Mouse (Mus musculus) heart, adult 2 months (tissue): ENCODE data around the gene Ankrd13a. TPM values are rescaled to one million over a fixed set of nuclear protein-coding genes. Genes with fewer than 3 reads are reported as not detected.

Experiments used
- DNase-seq, 2 experiments: peaks; one replicate each; pipeline ENCODE4 v3.0.0; 2021
- H3K27ac ChIP-seq: fragments of 200-600 bp; 2 replicates; pipeline ENCODE4 v1.8.1; 2022
- H3K27me3 ChIP-seq: fragments of 200-500 bp; 2 replicates; pipeline ENCODE4 v1.6.1; 2012; ENCODE audit warnings: mild to moderate bottlenecking, low read length, inconsistent platforms, mixed read lengths; ENCODE audit not compliant: control insufficient read depth, insufficient read depth
- H3K36me3 ChIP-seq: fragments of 200-500 bp; 2 replicates; pipeline ENCODE4 v1.6.1; 2012; ENCODE audit warnings: low read length, inconsistent platforms; ENCODE audit not compliant: control insufficient read depth, insufficient read depth
- H3K4me1 ChIP-seq: fragments of 200-500 bp; 2 replicates; pipeline ENCODE4 v1.6.1; 2011; ENCODE audit warnings: low read length; ENCODE audit not compliant: control insufficient read depth, insufficient read depth
- H3K4me3 ChIP-seq: fragments of 200-600 bp; 2 replicates; pipeline ENCODE4 v1.8.1; 2022
- H3K79me2 ChIP-seq: fragments of 200-500 bp; replicated peaks from 2 replicates; pipeline ENCODE4 v1.6.1; 2012; ENCODE audit warnings: mild to moderate bottlenecking, inconsistent platforms, low read length, moderate library complexity, mixed read lengths; ENCODE audit not compliant: control insufficient read depth, insufficient read depth
- H3K9ac ChIP-seq: fragments of 200-500 bp; 2 replicates; pipeline ENCODE4 v1.6.1; 2012; ENCODE audit warnings: low read depth, mild to moderate bottlenecking, control low read depth, inconsistent platforms, low read length, mixed read lengths
- CTCF ChIP-seq: fragments of 200-600 bp; IDR thresholded peaks from 2 replicates; pipeline ENCODE4 v1.8.1; 2022; ENCODE audit warnings: antibody characterized with exemption, mild to moderate bottlenecking, moderate library complexity
- EP300 ChIP-seq: fragments of 200-500 bp; IDR thresholded peaks from 2 replicates; pipeline ENCODE4 v1.6.1; 2011; ENCODE audit warnings: low read depth, low read length, control low read depth; ENCODE audit not compliant: insufficient read depth
- POLR2A ChIP-seq: fragments of 200-500 bp; IDR thresholded peaks from 2 replicates; pipeline ENCODE4 v1.6.1; 2011; ENCODE audit warnings: mild to moderate bottlenecking, low read depth, low read length, control low read depth; ENCODE audit not compliant: insufficient read depth
- WGBS: fragments of 180-500 bp; shearing (Covaris S2); methylation state at CpG from one replicate; pipeline ENCODE4 v1.1.7; 2018; 5-methylcytosine and 5-hydroxymethylcytosine counted together
- intact Hi-C: fragments of 180-260 bp; cut with DNase I; formaldehyde crosslinking; loops from one replicate; pipeline ENCODE4 v1.15.1; 2025
- polyA plus RNA-seq: library from polyadenylated mRNA; depleted of rRNA; stranded (reverse); fragments of >200 nt; gene quantifications from 2 replicates; pipeline ENCODE4 v1.2.3, GENCODE M21; 2012
- total RNA-seq, 2 experiments: library from RNA; stranded (reverse); gene quantifications; 2 replicates each; pipeline ENCODE4 v1.2.3; 2021

The Ankrd13a gene
- total and polyA plus RNA-seq, 3 experiments: 21.3 to 32.9 (median 31.4) TPM

- no peak for TF ChIP-seq POLR2A
- TF ChIP-seq EP300: no peak
- no peak for TF ChIP-seq CTCF
- 92% methylated on average over 13 of the region's 13 CpGs for WGBS
- H3K27ac ChIP-seq: no peak overlapping the region
- DNase-seq: no peak
- H3K36me3 ChIP-seq: no peaks in the 10 kb centered on the region
- intact Hi-C loops: no loop called here
- H3K4me1 ChIP-seq: peaks cover 5% of the 10 kb centered on the region
- no peak overlapping the region for H3K4me3 ChIP-seq
- H3K27me3 ChIP-seq: no peaks in the 10 kb centered on the region
- H3K9ac ChIP-seq: no peak overlapping the region
- H3K79me2 ChIP-seq: no peaks in the 10 kb centered on the region
Observed at GRCm38 (mm10) chr5:114803231-114803630, 28.8 kb downstream of the Ankrd13a start.

DNA sequence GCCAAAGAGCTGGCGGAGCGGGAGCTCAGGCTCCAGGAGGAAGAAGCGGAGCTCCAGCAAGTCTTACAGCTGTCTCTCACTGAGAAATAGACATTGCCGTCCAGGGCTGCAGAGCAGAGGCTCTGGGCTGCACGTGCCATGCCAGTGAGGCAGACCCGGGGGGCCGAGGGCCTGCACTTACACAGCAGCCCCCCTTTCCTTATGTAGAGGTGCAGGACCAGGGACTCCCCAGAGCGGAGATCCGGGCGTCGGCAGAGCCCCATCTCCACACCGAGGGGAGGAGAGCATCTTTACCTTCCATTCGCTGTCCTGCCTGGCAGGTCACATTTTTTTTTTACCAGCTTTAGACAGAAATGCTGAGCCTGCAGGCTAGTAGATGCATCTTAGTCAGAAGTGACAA is 29.9 kb downstream of the Ankrd13a start:
- H3K27ac ChIP-seq: no peak overlapping the region
- no peak overlapping the region for H3K9ac ChIP-seq
- H3K79me2 ChIP-seq: no peaks in the 10 kb centered on the region
- 93% methylated on average over 13 of the region's 13 CpGs for WGBS
- no peaks in the 10 kb centered on the region for H3K36me3 ChIP-seq
- H3K4me1 ChIP-seq: peaks cover 5% of the 10 kb centered on the region
- H3K27me3 ChIP-seq: no peaks in the 10 kb centered on the region
- intact Hi-C loops: no loop called here
- H3K4me3 ChIP-seq: no peak overlapping the region
- DNase-seq: no peak
- TF ChIP-seq POLR2A (no peak), CTCF (no peak), EP300 (no peak)

- TF ChIP-seq EP300 (0 out of 2 replicates have a peak, but pooled peaks have one; percentile 27), POLR2A (no peak), CTCF (peak; percentile 76)
- Histone ChIP-seq H3K27me3 (no peaks in the 10 kb centered on the region), H3K36me3 (no peaks in the 10 kb centered on the region), H3K9ac (no peak overlapping the region), H3K79me2 (no peaks in the 10 kb centered on the region), H3K4me3 (peak overlapping the region; percentile 35; the same call in 1 of the 2 replicates), H3K4me1 (peaks cover 5% of the 10 kb centered on the region), H3K27ac (peak overlapping the region; percentile 84)
- 39% methylated on average over 3 of the region's 3 CpGs for WGBS
- peak; percentile 62 to 69 for DNase-seq
- intact Hi-C loops: loop anchor here (1.0 to 5.0 kb wide), 2 partner anchors 31 to 98 kb away; partner anchors contain the start of genes Ankrd13a and Tchp
Observed at GRCm38 (mm10) chr5:114804958-114805357, 30.5 kb downstream of the Ankrd13a start.

GRCm38 (mm10) chr5:114805436-114806350 is 31.2 kb downstream of the Ankrd13a start:
- DNase-seq: peak; percentile 62 to 68
- peak overlapping the region; percentile 84 for H3K27ac ChIP-seq
- H3K27me3 ChIP-seq: no peaks in the 10 kb centered on the region
- no peaks in the 10 kb centered on the region for H3K36me3 ChIP-seq
- WGBS: 39% methylated on average over 15 of the region's 15 CpGs
- H3K79me2 ChIP-seq: no peaks in the 10 kb centered on the region
- TF ChIP-seq EP300: 0 out of 2 replicates have a peak, but pooled peaks have one; percentile 32
- TF ChIP-seq POLR2A: peak; percentile 54
- TF ChIP-seq CTCF: no peak
- peak overlapping the region; percentile 65 for H3K9ac ChIP-seq
- H3K4me3 ChIP-seq: peak overlapping the region; percentile 35
- H3K4me1 ChIP-seq: peaks cover 5% of the 10 kb centered on the region
- intact Hi-C loops: loop anchor here (1.0 to 5.0 kb wide), 2 partner anchors 31 to 98 kb away; partner anchors contain the start of genes Ankrd13a and Tchp

GRCm38 (mm10) chr5:114806636-114807035 is 32.2 kb downstream of the Ankrd13a start:
- Histone ChIP-seq H3K27me3 (no peaks in the 10 kb centered on the region), H3K36me3 (no peaks in the 10 kb centered on the region), H3K4me3 (peak overlapping the region; percentile 35), H3K27ac (peak overlapping the region; percentile 84), H3K79me2 (no peaks in the 10 kb centered on the region), H3K4me1 (peaks cover 5% of the 10 kb centered on the region), H3K9ac (peak overlapping the region; percentile 4; the same call in 1 of the 2 replicates)
- intact Hi-C loops: loop anchor here (5.0 kb wide), 1 partner anchor 99 kb away; the partner anchor contains the start of gene Tchp
- no peak for DNase-seq
- WGBS: 43% methylated on average over 8 of the region's 8 CpGs
- TF ChIP-seq POLR2A: no peak
- no peak for TF ChIP-seq EP300
- no peak for TF ChIP-seq CTCF

DNA sequence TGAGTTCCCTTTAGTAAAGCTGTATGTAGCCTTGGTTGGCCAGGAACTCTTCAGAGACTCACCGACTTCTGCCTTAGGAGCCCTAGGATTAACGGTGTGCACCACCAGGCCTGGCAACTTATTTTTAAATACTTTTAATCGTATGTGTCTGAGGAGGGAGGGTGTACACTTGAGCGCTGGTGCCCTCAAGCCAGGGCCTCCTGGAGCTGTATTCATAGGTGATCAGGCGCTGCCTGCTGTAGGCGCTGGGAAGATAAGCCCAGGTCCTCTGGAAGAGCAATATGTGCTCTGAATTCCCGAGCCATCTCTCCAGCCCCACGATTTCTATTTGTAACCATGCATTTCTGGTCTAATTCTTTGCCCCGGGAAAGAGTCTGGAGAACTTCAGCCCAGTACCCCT is 32.6 kb downstream of the Ankrd13a start:
- no peak overlapping the region; the same call in 1 of the 2 replicates for H3K9ac ChIP-seq
- intact Hi-C loops: loop anchor here (5.0 kb wide), 1 partner anchor 100 kb away; the partner anchor contains the start of gene Tchp

More for the DNA sequence above, 32.6 kb downstream of the Ankrd13a start:
- Histone ChIP-seq H3K4me1 (peaks cover 5% of the 10 kb centered on the region), H3K79me2 (no peaks in the 10 kb centered on the region), H3K36me3 (no peaks in the 10 kb centered on the region), H3K4me3 (no peak overlapping the region), H3K27ac (peak overlapping the region; percentile 84), H3K27me3 (no peaks in the 10 kb centered on the region)
- no peak for TF ChIP-seq POLR2A
- no peak for TF ChIP-seq EP300
- no peak for TF ChIP-seq CTCF
- 35% methylated on average over 9 of the region's 9 CpGs for WGBS
- DNase-seq: no peak
